Mouse (Mus musculus) midbrain, embryonic 12.5 days (tissue): ENCODE results near the gene Tbc1d14. TPM values are rescaled to one million over a fixed set of nuclear protein-coding genes. Genes with fewer than 3 reads are reported as not detected.

ENCODE experiments used
- ATAC-seq: fragments of 200-750 bp; cut with Nextera tagmentation; 2 replicates; pipeline ENCODE4 v1.8.0; 2017; ENCODE audit warnings: low read depth, moderate TSS enrichment, moderate library complexity; ENCODE audit not compliant: low FRiP score
- H3K27ac ChIP-seq: fragments of 300-500 bp; sonication (generic); replicated peaks from 2 replicates; pipeline ENCODE4 v1.5.1; 2016; ENCODE audit warnings: mild to moderate bottlenecking
- H3K27me3 ChIP-seq: fragments of 300-500 bp; sonication (generic); 2 replicates; pipeline ENCODE4 v1.6.1; 2016; ENCODE audit warnings: mild to moderate bottlenecking
- H3K36me3 ChIP-seq: fragments of 300-500 bp; sonication (generic); 2 replicates; pipeline ENCODE4 v1.6.1; 2016
- H3K4me1 ChIP-seq: fragments of 300-500 bp; sonication (generic); 2 replicates; pipeline ENCODE4 v1.6.1; 2016
- H3K4me2 ChIP-seq: fragments of 300-500 bp; sonication (generic); replicated peaks from 2 replicates; pipeline ENCODE4 v1.6.1; 2016; ENCODE audit warnings: mild to moderate bottlenecking, moderate library complexity
- H3K4me3 ChIP-seq: fragments of 300-500 bp; sonication (generic); 2 replicates; pipeline ENCODE4 v1.5.1; 2016; ENCODE audit warnings: mild to moderate bottlenecking
- H3K9ac ChIP-seq: fragments of 300-500 bp; sonication (generic); replicated peaks from 2 replicates; pipeline ENCODE4 v1.6.1; 2016; ENCODE audit warnings: mild to moderate bottlenecking, moderate library complexity
- H3K9me3 ChIP-seq: fragments of 300-500 bp; sonication (generic); 2 replicates; pipeline ENCODE4 v1.6.1; 2016; ENCODE audit warnings: mild to moderate bottlenecking
- WGBS: fragments of 180-500 bp; shearing (Covaris S2); methylation state at CpG from one replicate; pipeline ENCODE4 v1.1.7; 2016; 5-methylcytosine and 5-hydroxymethylcytosine counted together
- polyA plus RNA-seq: library from polyadenylated mRNA; unstranded; fragments of >200 nt; fragmentation: Nextera tagmentation; extraction: Ambion mirVana; gene quantifications from 2 replicates; pipeline ENCODE4 v1.2.1, GENCODE M21; 2016

Gene Tbc1d14
- polyA plus RNA-seq: 52.5 and 52.7 TPM in 2 replicates

DNA sequence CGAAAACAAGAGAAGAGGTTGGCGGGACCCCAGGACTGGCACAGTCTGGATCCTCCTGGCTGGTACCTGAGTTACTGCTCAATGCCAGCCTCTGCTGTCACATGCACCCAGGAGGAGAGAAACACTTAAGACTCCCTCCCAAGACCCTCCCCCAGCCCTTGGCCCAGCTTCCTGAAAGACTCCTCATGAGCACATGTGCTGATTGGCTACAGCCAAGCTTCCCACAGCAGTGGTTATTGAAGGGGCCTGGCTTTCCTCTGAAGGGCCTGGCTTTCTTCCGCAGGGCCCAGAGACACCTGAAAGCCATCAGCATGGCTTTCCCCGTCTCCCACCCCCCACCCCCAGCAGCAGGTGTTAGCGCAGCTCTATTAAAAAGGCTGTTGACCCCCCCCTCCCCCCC, at the start of gene Tbc1d14:
Tbc1d14 (minus strand) TSS at position 101 of the 400 bp plus-strand sequence.
- no peak within 1 kb of the TSS for H3K4me2 ChIP-seq
- no peaks in the 10 kb centered on the region for H3K4me1 ChIP-seq
- 78% methylated on average over 5 of the region's 5 CpGs for WGBS
- no peak within 1 kb of the TSS for H3K27ac ChIP-seq
- H3K9me3 ChIP-seq: no peaks in the 10 kb centered on the region
- ATAC-seq: no peak
- no peaks in the 10 kb centered on the region for H3K36me3 ChIP-seq
- H3K9ac ChIP-seq: no peak within 1 kb of the TSS
- no peak within 1 kb of the TSS for H3K4me3 ChIP-seq
- H3K27me3 ChIP-seq: no peaks in the 10 kb centered on the region

DNA sequence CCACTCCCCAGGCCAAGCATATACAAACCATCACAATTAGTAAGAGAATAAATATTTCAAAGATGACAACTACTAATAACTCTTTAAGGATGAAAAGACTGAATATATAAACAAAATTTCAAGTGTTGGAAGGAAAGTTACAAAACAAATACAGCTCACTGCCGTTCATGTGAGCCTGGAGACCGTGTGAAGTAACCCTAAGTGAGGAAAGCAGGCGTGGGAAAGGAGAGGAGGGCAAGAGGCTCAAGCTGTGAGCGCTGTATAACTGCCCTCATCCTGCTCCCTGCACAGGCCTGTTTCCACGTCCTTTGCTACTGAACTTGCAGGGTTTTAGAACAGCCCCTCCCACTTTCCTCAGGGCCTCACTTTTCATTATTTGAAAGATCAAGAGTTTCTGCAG, 32.5 kb upstream of the Tbc1d14 start:
- no peak for ATAC-seq
- no peak overlapping the region for H3K27ac ChIP-seq
- no peaks in the 10 kb centered on the region for H3K27me3 ChIP-seq
- 82% methylated on average over 5 of the region's 5 CpGs for WGBS
- H3K36me3 ChIP-seq: peaks cover 23% of the 10 kb centered on the region
- no peak overlapping the region for H3K4me2 ChIP-seq
- H3K9ac ChIP-seq: no peak overlapping the region
- H3K4me1 ChIP-seq: no peaks in the 10 kb centered on the region
- no peaks in the 10 kb centered on the region for H3K9me3 ChIP-seq
- no peak overlapping the region for H3K4me3 ChIP-seq

GRCm38 (mm10) chr5:36623670-36624069, 30.6 kb upstream of the Tbc1d14 start:
- Histone ChIP-seq H3K36me3 (peaks cover 18% of the 10 kb centered on the region), H3K27ac (no peak overlapping the region), H3K4me2 (no peak overlapping the region), H3K4me1 (no peaks in the 10 kb centered on the region), H3K27me3 (no peaks in the 10 kb centered on the region), H3K9ac (no peak overlapping the region), H3K4me3 (no peak overlapping the region), H3K9me3 (no peaks in the 10 kb centered on the region)
- no peak for ATAC-seq
- 94% methylated on average over 5 of the region's 5 CpGs for WGBS

- no peak overlapping the region for H3K4me3 ChIP-seq
- no peak overlapping the region for H3K4me2 ChIP-seq
- H3K36me3 ChIP-seq: peaks cover 26% of the 10 kb centered on the region
- 91% methylated on average over 5 of the region's 5 CpGs for WGBS
- no peak for ATAC-seq
- no peak overlapping the region for H3K27ac ChIP-seq
- no peaks in the 10 kb centered on the region for H3K4me1 ChIP-seq
- H3K9ac ChIP-seq: no peak overlapping the region
- H3K9me3 ChIP-seq: no peaks in the 10 kb centered on the region
- H3K27me3 ChIP-seq: no peaks in the 10 kb centered on the region
These were observed 28.0 kb upstream of the Tbc1d14 start for GRCm38 (mm10) chr5:36621058-36621449.

DNA sequence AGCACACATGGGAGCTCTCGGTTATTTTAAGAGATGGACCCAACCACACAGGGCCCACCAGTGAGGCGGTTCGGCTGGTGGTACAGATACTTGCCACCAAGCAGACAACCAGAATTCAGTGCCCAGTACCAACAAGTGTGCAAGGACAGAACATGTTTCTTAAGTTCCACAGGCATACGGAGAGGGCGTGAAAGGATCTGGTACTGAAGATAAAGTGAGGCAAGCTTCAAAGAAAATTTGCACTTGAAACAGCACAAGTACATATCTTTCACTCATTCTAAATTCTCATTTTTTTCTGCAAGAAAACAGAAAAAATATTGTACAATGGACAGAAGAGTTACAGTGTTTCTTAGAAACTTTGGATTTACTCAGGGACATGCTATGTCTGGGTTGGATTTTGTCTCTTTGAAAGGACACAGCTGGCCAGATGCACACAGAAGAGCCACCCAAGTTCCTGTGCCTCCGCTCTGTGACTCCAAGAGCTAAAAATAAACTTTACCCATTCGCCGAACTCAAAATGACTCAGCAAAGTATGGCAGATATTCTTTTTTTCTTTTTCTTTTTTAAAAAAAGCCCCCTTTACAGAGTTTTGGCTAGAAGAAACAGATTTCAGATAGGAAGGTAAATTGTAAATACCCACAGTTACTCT, 27.5 kb upstream of the Tbc1d14 start:
- no peaks in the 10 kb centered on the region for H3K9me3 ChIP-seq
- no peak overlapping the region for H3K9ac ChIP-seq
- peaks cover 31% of the 10 kb centered on the region for H3K36me3 ChIP-seq
- 92% methylated on average over 8 of the region's 8 CpGs for WGBS
- H3K4me1 ChIP-seq: no peaks in the 10 kb centered on the region
- H3K27me3 ChIP-seq: no peaks in the 10 kb centered on the region
- H3K27ac ChIP-seq: no peak overlapping the region
- ATAC-seq: no peak
- no peak overlapping the region for H3K4me2 ChIP-seq
- H3K4me3 ChIP-seq: no peak overlapping the region

GRCm38 (mm10) chr5:36618890-36619289, 25.8 kb upstream of the Tbc1d14 start:
- Histone ChIP-seq H3K9me3 (no peaks in the 10 kb centered on the region), H3K4me3 (no peak overlapping the region), H3K4me1 (no peaks in the 10 kb centered on the region), H3K27ac (no peak overlapping the region), H3K9ac (no peak overlapping the region), H3K36me3 (peaks cover 48% of the 10 kb centered on the region), H3K27me3 (no peaks in the 10 kb centered on the region), H3K4me2 (no peak overlapping the region)
- ATAC-seq: no peak
- 93% methylated on average over 5 of the region's 5 CpGs for WGBS

GRCm38 (mm10) chr5:36618356-36618755, 25.3 kb upstream of the Tbc1d14 start:
- Histone ChIP-seq H3K9me3 (no peaks in the 10 kb centered on the region), H3K9ac (no peak overlapping the region), H3K4me3 (no peak overlapping the region), H3K4me1 (no peaks in the 10 kb centered on the region), H3K36me3 (peaks cover 53% of the 10 kb centered on the region), H3K4me2 (no peak overlapping the region), H3K27ac (no peak overlapping the region), H3K27me3 (no peaks in the 10 kb centered on the region)
- no peak for ATAC-seq
- 87% methylated on average over 4 of the region's 4 CpGs for WGBS

DNA sequence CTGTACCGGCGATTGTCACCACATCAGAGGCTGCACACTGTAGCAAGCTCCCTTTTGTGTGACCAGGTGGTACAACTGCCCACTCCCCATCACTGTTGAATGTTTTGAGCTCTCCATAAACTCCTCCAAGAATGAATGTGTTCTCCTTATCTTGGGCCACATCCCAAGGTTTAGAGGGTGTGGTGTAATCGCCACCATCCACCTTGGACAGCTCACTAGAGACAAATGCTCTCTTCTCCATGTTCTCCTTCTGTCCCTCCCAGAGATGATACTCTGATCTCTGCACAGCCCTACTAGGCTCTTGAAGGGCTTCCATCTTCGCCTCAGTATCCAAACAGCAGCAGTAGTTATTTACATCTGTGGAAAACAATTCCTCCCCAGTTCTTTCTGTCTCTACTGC, 21.0 kb upstream of the Tbc1d14 start:
- Histone ChIP-seq H3K27me3 (no peaks in the 10 kb centered on the region), H3K9ac (no peak overlapping the region), H3K9me3 (no peaks in the 10 kb centered on the region), H3K36me3 (peaks cover 85% of the 10 kb centered on the region), H3K4me1 (no peaks in the 10 kb centered on the region), H3K4me3 (no peak overlapping the region), H3K4me2 (no peak overlapping the region), H3K27ac (no peak overlapping the region)
- 93% methylated on average over 4 of the region's 4 CpGs for WGBS
- no peak for ATAC-seq

- ATAC-seq: no peak
- H3K4me2 ChIP-seq: no peak overlapping the region
- peaks cover 82% of the 10 kb centered on the region for H3K36me3 ChIP-seq
- no peaks in the 10 kb centered on the region for H3K9me3 ChIP-seq
- no peak overlapping the region for H3K9ac ChIP-seq
- 91% methylated on average over 2 of the region's 2 CpGs for WGBS
- no peaks in the 10 kb centered on the region for H3K27me3 ChIP-seq
- no peak overlapping the region for H3K27ac ChIP-seq
- H3K4me3 ChIP-seq: no peak overlapping the region
- H3K4me1 ChIP-seq: no peaks in the 10 kb centered on the region
These were observed 15.9 kb upstream of the Tbc1d14 start for GRCm38 (mm10) chr5:36608939-36609499.

GRCm38 (mm10) chr5:36603031-36603430, 10.0 kb upstream of the Tbc1d14 start:
- Histone ChIP-seq H3K27ac (no peak overlapping the region), H3K4me2 (no peak overlapping the region), H3K27me3 (no peaks in the 10 kb centered on the region), H3K4me1 (no peaks in the 10 kb centered on the region), H3K9me3 (no peaks in the 10 kb centered on the region), H3K9ac (no peak overlapping the region), H3K36me3 (peaks cover 92% of the 10 kb centered on the region), H3K4me3 (no peak overlapping the region)
- ATAC-seq: no peak
- 92% methylated on average over 5 of the region's 5 CpGs for WGBS

DNA sequence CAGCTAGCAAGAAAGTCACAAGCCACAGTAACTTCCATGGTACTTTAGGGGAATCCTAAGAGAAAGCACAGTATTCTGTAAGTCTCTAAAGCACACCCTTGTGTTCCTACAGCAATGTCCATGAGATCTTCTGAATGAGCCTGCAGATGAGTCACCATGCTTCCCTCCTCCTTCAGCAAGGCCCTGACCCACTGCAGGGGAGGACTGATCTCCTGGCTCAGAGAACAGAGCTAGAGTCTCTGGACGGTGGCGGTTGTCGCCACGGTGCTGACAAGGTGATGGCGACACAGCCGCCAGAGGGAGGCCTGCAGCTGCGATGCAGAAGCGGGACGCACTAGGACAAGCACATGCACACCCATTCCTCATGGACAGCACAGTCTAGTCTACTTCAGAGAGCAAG, 9.0 kb upstream of the Tbc1d14 start:
- no peak overlapping the region for H3K27ac ChIP-seq
- no peak overlapping the region for H3K9ac ChIP-seq
- H3K4me3 ChIP-seq: no peak overlapping the region
- peaks cover 84% of the 10 kb centered on the region for H3K36me3 ChIP-seq
- H3K27me3 ChIP-seq: no peaks in the 10 kb centered on the region
- no peak overlapping the region for H3K4me2 ChIP-seq
- WGBS: 89% methylated on average over 9 of the region's 9 CpGs
- no peaks in the 10 kb centered on the region for H3K9me3 ChIP-seq
- no peak for ATAC-seq
- no peaks in the 10 kb centered on the region for H3K4me1 ChIP-seq

DNA sequence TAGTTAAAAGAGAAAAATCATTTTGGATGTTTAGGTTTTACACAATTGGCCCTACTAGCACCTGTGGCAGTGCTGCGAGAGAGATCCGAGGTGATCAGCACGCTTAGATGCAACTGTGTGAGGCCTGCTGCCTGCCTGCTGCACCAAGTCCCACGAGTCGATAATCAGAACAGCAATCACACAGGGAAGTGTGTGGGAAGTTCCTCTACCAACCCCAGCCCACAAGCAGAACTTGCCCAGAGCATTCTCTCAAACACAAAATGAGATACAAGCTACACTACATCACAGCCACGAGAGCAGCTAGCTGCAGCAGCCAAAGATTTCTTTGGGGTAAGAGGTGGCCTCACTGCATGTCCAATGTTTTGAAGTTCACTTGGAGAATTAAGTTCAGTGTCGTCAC, 8.4 kb upstream of the Tbc1d14 start:
- WGBS: 91% methylated on average over 7 of the region's 7 CpGs
- H3K27ac ChIP-seq: no peak overlapping the region
- no peaks in the 10 kb centered on the region for H3K9me3 ChIP-seq
- H3K9ac ChIP-seq: no peak overlapping the region
- H3K4me2 ChIP-seq: no peak overlapping the region
- ATAC-seq: no peak
- peaks cover 78% of the 10 kb centered on the region for H3K36me3 ChIP-seq
- H3K4me3 ChIP-seq: no peak overlapping the region
- H3K27me3 ChIP-seq: no peaks in the 10 kb centered on the region
- no peaks in the 10 kb centered on the region for H3K4me1 ChIP-seq

DNA sequence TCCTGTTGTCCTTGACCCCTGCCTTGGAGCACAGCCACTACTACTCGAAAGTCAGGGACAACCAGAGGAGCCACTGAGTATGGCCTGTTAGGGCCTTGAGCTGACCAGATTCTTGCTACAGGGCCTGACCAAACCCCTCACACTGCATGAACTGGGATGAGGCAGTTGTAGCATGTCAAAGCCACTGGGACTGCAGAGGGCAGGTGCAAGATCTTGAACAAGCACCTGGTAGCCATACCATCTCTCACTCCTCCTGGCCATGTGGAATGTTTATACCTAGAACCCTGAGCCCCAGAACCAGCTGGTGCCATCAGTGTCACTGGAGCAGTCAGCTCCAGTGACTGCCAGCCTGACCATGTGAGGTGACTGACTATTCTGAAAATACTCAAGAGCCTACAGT, 5.8 kb upstream of the Tbc1d14 start:
- ATAC-seq: no peak
- Histone ChIP-seq H3K27ac (no peak overlapping the region), H3K4me2 (no peak overlapping the region), H3K4me3 (no peak overlapping the region), H3K9me3 (no peaks in the 10 kb centered on the region), H3K4me1 (no peaks in the 10 kb centered on the region), H3K27me3 (no peaks in the 10 kb centered on the region), H3K36me3 (peaks cover 53% of the 10 kb centered on the region), H3K9ac (no peak overlapping the region)
- 87% methylated on average over 1 of the region's 1 CpGs for WGBS
